Mouse (Mus musculus): Measurements from ENCODE around the gene Efcab5.
"Not testable (repeated sequence)": the region's sequence is repeated elsewhere in the genome, so short reads cannot be mapped to it uniquely, and the experiment has no call there.

The Efcab5 gene

DNA sequence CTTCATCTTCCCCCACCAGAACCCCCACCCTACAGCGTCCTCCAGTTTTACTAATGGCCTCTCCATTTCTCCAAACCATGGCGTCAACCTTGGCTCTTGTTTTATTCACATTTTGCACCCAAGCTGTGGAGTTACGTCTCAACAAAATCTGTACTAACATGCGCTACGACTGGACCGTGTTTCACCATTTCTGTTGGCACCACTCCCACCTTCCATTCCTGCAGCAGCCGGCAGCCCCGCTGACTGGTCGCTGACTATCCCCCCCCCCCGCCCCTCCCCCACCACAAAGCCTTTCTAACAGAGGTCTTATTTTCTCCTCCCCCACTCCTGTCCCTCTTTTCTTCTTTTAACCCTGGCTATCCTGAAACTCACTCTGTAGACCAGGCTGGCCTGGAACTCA is 93.6 kb downstream of the Efcab5 start:
- no peak for DNase-seq (ENCODE audit: low spot score)

- DNase-seq (ENCODE audit: low spot score) = no peak
Observed at GRCm38 (mm10) chr11:77094136-77094535, 94.6 kb downstream of the Efcab5 start.

GRCm38 (mm10) chr11:77093208-77093607 is 95.6 kb downstream of the Efcab5 start:
- peak; percentile 28 for DNase-seq (ENCODE audit: low spot score)

- DNase-seq (ENCODE audit: low spot score) = no peak
Observed at GRCm38 (mm10) chr11:77089162-77089561, 99.6 kb downstream of the Efcab5 start.

DNA sequence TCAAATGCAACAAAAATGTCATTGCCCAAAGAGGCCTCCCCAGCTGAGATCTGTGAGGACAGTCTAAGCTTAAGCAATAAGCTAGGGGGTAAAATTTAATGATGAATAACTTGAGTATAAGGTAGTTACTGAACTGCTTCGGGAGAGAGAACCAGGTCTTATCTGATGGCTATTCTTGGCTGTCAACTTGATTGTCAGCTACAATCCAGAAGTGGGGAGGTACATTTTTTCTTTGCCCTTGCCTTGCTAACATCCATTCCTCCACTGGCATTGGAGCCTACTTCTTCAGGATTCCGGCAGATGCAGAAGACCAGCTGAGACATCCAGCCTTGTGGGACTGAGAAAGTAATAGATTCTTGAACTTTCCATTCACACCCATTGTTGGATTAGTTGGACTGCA is 101.8 kb downstream of the Efcab5 start:
- no peak for DNase-seq (ENCODE audit: low spot score)

DNA sequence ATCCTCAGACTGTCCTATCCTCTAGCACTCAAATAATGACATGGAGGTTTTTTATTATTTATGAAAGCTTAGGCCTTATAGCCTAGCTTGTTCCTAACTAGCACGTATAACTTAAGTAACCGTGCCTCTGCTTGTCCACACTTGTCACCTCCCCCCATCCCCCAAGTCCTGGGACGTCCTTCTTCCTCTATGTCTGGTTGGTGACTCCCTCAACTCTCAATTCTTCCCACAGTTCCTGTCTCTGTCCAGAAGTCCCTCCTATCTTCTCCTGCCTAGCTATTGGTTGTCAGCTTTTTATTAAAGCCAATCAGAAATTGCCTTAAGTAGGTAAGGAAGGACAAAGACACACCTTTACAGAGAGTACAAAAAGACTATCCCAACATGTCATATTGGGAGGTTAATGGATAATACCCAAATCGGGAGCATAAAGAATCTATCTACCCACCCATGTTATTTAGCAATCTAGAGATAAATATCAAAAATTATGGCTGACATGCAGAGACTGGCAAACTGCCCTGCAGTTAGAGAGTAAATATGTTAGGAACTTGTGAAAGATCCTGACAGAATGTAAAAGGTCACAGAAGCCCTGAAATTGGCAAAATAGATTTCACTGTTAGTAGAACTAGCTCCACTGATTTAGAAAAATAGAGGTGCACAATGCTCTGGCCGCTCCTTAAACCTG is 104.6 kb downstream of the Efcab5 start:
- no peak for DNase-seq (ENCODE audit: low spot score)

DNA sequence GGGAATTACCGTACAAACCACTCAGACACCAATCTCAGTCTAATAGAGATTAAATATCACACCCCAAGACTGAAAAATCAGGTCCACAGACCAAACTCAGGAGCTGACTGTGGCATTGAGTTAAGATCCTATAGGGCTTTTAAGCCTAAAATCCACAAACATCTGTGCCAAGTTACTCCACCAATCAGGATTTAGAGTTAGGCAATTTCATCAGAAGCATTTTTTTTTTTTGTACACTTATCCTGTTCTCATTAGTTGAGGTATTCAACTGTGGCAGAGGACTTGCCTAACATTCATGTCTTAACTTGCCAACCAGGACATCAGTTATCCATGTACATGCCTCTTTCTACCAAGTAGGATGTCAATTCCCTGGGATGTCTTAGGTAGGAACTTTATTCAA is 109.4 kb downstream of the Efcab5 start:
- no peak for DNase-seq (ENCODE audit: low spot score)

- DNase-seq (ENCODE audit: low spot score) = peak; percentile 87
Observed at GRCm38 (mm10) chr11:77078273-77079134, 110.3 kb downstream of the Efcab5 start, which contains the start of gene Nsrp1. TSS of gene Nsrp1 (minus strand) at chr11:77078435.

DNA sequence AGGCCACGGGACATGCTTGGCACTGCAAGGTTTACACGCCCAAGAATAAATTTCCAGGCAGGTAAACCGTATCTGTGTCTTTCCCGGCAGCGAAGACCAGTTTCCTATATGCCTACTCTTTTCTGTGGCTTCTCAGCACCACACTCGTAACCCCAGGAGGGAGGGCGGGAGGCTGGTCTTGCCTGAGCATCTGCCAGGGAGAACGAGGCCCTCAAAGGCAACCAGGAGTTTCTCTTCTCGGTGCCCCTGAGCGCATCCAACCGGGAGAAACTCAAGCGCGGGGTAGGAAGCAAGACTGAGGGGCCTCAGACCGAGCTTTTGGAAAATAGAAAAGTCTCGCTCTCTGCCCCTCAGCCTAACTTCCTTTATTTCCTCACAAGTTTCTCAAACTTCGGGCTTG is 111.0 kb downstream of the Efcab5 start:
- no peak for DNase-seq (ENCODE audit: low spot score)

DNA sequence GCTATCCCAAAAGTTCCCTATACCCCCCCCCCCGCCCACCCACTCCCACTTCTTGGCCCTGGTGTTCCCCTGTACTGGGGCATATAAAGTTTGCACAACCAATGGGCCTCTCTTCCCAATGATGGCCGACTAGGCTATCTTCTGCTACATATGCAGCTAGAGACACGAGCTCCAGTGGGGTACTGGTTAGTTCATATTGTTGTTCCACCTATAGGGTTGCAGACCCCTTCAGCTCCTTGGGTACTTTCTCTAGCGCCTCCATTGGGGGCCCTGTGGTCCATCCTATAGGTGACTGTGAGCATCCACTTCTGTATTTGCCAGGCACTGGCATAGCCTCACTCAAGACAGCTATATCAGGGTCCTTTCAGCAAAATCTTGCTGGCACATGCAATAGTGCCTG is 111.4 kb downstream of the Efcab5 start:
- not testable (repeated sequence) for DNase-seq (ENCODE audit: low spot score)

- no peak for DNase-seq (ENCODE audit: low spot score)
Observed at GRCm38 (mm10) chr11:77070721-77071120, 118.0 kb downstream of the Efcab5 start.

DNA sequence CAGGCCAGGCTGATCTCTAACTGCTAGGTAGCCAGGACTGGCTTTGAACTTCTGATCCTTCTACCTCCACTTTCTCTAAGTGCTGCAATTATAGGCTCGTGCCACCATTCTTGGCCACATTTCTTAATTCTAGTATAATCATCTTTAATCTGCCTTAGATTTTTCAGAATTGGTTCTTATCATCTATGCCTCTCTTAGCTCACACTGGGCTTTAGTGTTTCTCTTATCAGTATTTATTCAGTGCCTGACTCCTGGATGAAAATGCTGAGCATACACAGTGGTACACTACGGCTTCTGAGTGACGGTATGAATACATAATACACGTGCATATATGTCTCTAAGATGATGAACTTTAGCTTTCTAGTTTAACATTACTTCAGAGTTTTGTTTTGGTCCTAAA is 119.9 kb downstream of the Efcab5 start:
- DNase-seq (ENCODE audit: low spot score) = no peak

DNA sequence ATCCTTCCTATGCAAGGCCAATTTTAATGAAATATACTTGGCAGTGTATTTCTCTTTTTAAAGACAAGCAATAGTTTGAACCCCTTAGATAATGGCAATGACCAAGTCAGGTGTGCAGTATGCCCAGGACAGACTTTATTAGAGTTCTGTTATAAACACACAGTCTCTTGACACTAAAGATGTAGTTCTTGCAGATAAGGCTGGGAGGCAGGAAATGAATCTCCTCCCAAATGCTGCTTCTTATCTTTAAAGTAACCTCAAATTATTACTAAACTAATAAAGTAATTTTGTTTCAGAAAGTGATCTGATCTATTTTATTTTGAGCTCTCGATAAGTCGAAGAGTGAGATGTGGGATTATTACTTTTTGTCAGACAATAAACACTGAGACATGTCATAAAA is 125.4 kb downstream of the Efcab5 start:
- no peak for DNase-seq (ENCODE audit: low spot score)

DNA sequence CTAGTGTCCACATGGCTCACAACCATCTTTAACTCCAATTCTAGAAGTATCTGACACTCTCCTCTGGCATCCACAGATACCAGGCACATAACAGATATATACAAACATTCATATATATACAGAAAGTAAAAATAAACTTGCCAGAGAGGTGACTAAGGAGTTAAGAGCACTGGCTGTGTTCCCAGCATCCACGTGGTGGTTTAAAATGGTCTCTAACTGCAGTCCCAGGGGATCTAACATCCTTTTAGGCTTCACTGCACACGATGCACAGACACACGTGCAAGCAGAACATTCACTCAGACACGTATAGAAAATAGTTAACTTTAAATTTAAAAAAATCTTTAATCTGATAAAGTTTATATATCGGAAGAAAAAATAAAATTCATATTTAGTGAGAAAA is 126.8 kb downstream of the Efcab5 start:
- DNase-seq (ENCODE audit: low spot score) = no peak

GRCm38 (mm10) chr11:77042816-77043215 is 146.0 kb downstream of the Efcab5 start:
- no peak for DNase-seq (ENCODE audit: low spot score)

DNA sequence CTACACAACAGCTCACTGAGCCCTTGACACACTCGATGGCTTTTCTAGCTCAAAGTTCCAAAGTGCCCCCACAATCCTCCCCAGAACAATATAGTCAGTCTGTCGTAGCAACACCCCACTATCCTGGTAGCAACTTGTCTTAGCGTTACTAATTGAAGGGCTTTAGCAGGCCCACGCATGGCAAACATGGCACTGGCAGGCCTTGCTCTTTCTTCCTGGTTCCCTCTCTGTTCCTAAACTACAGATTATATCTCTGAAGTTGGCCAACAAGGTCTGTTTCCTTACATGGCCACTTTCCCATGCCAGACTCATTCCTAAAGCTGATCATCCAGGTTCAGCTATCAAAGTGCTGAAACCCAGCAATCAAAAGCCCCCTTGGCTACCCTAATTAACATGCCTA is 146.9 kb downstream of the Efcab5 start:
- DNase-seq (ENCODE audit: low spot score) = no peak
